Mouse (Mus musculus) testis, adult 2 months (tissue): ENCODE results near the gene St8sia4.

ENCODE experiments used
- CTCF ChIP-seq: fragments of 200-500 bp; IDR thresholded peaks from 2 replicates; pipeline ENCODE4 v1.5.1; 2012; ENCODE audit warnings: low read depth, mild to moderate bottlenecking, inconsistent platforms, low read length, moderate library complexity; ENCODE audit not compliant: control insufficient read depth, insufficient read depth, insufficient replicate concordance
- POLR2A ChIP-seq: fragments of 200-500 bp; IDR thresholded peaks from 2 replicates; pipeline ENCODE4 v1.6.1; 2012; ENCODE audit warnings: low read depth, mild to moderate bottlenecking, inconsistent platforms, low read length, moderate library complexity; ENCODE audit not compliant: control insufficient read depth

DNA sequence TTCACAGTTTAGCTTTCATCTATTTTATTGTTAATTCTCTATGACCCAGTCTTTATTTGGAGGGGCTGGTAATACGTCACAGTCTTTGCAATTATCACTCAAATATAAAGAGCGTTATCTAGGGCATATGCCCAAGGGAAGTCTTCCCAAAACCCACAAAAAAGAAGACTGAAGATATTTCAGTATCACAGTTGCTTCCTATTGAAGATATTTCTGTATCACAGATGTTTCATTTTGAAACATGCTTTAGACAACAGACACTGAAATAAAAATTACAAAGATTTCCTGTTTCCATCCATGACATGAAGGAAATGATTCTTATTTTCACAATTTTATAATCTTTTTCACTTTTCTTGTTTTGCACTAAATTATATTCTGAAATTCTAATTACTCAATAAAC is 57.4 kb downstream of the St8sia4 start:
- TF ChIP-seq POLR2A, result no peak
- TF ChIP-seq CTCF, result no peak
